Mouse (Mus musculus) stomach, postnatal 0 days (tissue): ENCODE results near the gene Gm45208.

ENCODE experiments used
- CTCF ChIP-seq: IDR thresholded peaks from 2 replicates; pipeline ENCODE4 v1.5.1; 2016; ENCODE audit warnings: antibody characterized with exemption, low read depth, mild to moderate bottlenecking, moderate library complexity
- EP300 ChIP-seq: optimal IDR thresholded peaks from 2 replicates; pipeline ENCODE3; 2016; ENCODE audit warnings: antibody characterized with exemption

DNA sequence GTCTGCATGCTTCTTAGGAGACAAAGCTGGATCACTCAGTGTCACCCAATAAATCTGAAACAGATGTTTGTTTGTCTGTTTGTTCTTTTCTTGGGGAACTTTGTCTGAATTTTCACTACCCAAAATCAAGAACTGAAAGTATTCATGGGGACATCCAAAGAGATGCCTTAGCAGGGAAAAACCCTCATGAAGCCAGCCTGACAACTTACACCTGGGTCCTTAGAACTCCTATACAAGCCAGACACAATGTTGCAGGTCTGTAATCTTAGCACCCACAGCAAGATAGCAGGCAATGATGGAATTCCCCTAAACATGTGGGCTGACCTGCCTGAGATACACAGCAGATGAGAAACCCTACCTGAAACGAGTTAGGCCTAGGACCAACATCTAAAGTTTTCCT, 22.9 kb downstream of the Gm45208 start:
- TF ChIP-seq CTCF (no peak), EP300 (no peak)
